Mouse (Mus musculus): ENCODE data around the gene Coa6.
A peak's percentile ranks its signal among the peaks of the same experiment; 100 is the strongest.

Gene Coa6

GRCm38 (mm10) chr8:126473802-126474298, 51.5 kb downstream of the Coa6 start:
- peak; percentile 46 for DNase-seq (ENCODE audit: low spot score)

GRCm38 (mm10) chr8:126474299-126475187, 52.2 kb downstream of the Coa6 start, which contains the start of gene Tarbp1:
TSS of gene Tarbp1 (minus strand) at chr8:126475065.
- DNase-seq (ENCODE audit: low spot score) = peak; percentile 96

All from embryo, embryonic 10 days (tissue).